Mouse (Mus musculus): ENCODE results near the gene Kcnb1.

- TF ChIP-seq POLR2A (IDR thresholded peaks at IDR 0.05; ENCODE audit: borderline replicate concordance, low read depth, low read length): no peak
- no peak for TF ChIP-seq CTCF (IDR thresholded peaks at IDR 0.05; ENCODE audit: low read depth, low read length)
Measured at GRCm38 (mm10) chr2:167185432-167185831, 4.5 kb downstream of the Kcnb1 start.
